Mouse (Mus musculus): ENCODE measurements around the gene Tiam2.

DNA sequence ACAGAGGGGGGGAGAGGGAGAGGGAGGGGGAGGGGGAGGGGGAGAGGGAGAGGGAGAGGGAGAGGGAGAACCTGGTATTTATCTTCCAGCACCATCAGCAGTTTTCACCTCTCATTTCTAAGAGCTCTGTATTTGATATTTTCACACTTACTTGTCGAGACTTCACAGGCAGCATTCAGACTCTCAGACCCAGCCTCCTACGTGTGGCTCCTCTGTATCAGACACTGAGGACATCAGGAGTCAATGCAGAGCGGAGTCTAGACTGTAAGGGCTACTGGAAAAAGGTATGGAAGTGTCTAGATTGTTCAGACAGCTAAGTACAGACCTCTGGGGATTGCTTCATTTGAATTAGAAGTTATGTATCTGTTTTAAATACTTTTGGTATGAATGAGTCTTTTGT lies 203.2 kb downstream of the Tiam2 start:
- TF ChIP-seq CTCF (IDR thresholded peaks at IDR 0.05; ENCODE audit: low read depth, low read length) (no peak), POLR2A (IDR thresholded peaks at IDR 0.05; ENCODE audit: borderline replicate concordance, low read depth, low read length) (no peak)
